Mouse (Mus musculus): Measurements from ENCODE around the gene Psmd3. TPM values are rescaled to one million over a fixed set of nuclear protein-coding genes. Genes with fewer than 3 reads are reported as not detected.
A peak's percentile ranks its signal among the peaks of the same experiment; 100 is the strongest.
"Not testable (repeated sequence)": the region's sequence is repeated elsewhere in the genome, so short reads cannot be mapped to it uniquely, and the experiment has no call there.

Psmd3 gene
- total RNA-seq (2022) = 100 to 1,000 TPM; 104 to 107 (median 104) TPM

GRCm38 (mm10) chr11:98681786-98682745 lies at the start of gene Psmd3:
TSS of gene Psmd3 (plus strand) at chr11:98682554.
- DNase-seq (ENCODE audit: low spot score in 2 of 2) = peak; percentile 94

- DNase-seq (ENCODE audit: low spot score in 2 of 2) = not testable (repeated sequence)
Observed at GRCm38 (mm10) chr11:98635312-98635970, 46.9 kb upstream of the Psmd3 start.

- DNase-seq (ENCODE audit: low spot score in 2 of 2) = no peak
Observed at GRCm38 (mm10) chr11:98637501-98637900, 44.9 kb upstream of the Psmd3 start.

DNA sequence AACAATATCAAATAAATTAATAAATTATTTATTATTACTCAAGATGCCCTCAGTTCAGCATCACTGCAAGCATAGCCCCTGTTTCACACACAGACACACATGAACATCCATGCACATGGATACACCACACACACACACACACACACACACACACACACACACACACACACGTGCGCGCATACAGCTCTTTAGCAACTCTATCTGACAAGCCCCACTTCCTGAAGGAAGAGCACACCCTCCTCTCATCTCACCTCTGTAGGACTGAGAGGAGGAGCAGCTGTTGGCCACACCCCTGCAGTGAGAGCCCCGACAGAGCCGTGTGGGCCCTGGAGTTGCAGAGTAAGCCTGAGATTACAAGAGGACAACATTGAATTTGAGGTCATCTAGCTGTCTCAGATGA lies 42.3 kb upstream of the Psmd3 start:
- DNase-seq (ENCODE audit: low spot score in 2 of 2) = no peak

- DNase-seq (ENCODE audit: low spot score in 2 of 2) = no peak
Observed at GRCm38 (mm10) chr11:98644757-98645156, 37.6 kb upstream of the Psmd3 start.

DNA sequence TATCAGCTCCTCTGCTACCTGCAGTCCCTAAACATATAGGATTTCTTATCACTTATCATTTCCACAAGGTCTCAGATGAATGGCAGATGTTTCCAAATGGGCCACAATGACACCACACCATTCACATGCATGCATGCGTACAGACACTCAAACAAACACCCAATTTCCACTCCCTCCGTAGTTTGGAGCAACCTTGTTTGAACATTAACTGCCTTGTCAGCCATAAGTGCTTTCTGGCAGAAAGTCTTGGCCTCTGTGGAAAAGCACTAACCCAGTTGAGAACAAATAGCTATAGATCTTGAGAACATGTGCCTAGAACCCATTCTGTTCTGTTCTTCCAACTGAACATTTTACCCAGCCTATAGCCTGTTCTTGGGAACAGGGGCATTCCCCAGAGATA lies 36.4 kb upstream of the Psmd3 start:
- no peak for DNase-seq (ENCODE audit: low spot score in 2 of 2)

- DNase-seq (ENCODE audit: low spot score in 2 of 2) = no peak
Observed at GRCm38 (mm10) chr11:98646459-98646858, 35.9 kb upstream of the Psmd3 start, which contains the start of gene Gsdma2. TSS of gene Gsdma2 (plus strand) at chr11:98646759.

DNA sequence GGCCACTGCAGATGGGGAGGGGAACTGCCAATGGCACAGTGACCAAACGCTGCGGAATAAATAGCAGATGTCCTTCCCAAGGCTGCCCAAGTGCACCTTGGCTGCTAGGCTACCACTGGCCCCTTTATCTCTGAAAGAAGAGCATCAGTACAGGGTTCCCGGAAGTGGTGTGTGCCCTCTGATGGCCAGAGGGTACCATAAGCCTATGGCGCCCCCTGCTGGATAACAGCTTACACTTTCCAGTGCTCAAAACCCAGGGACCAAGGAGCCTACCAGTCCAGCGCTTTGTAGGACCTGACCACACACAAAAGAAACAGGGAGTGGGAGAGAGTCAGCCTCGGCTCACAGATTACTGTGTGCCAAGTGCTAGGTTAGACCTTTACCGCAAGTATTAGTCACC lies 27.3 kb upstream of the Psmd3 start:
- peak; percentile 14 to 18 for DNase-seq (ENCODE audit: low spot score in 2 of 2)

- DNase-seq (ENCODE audit: low spot score in 2 of 2) = no peak
Observed at GRCm38 (mm10) chr11:98660517-98660916, 21.8 kb upstream of the Psmd3 start.

DNA sequence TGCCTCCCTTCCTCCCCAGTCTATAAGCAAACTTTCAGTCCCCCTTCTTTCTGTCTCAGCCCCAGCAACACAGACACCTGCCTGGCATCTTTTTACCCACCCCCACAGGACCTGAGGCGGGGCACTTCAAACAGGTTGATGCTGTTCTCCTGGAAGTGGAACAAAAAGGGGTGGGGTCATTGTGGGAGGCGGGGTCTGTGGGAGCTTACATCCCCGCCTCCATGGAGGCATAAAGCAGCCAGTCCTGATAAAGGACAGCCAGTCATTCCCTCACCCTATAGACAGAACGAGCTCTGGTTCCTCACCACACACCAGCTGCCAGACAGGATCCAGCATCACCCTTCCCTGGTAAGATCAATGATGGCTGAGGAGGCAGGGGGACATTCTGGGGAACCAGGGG lies 18.3 kb upstream of the Psmd3 start, which contains the start of gene Gsdma:
Gene Gsdma (plus strand): TSS at position 261 of the 400 bp plus-strand sequence.
- DNase-seq (ENCODE audit: low spot score in 2 of 2) = no peak

- DNase-seq (ENCODE audit: low spot score in 2 of 2) = no peak
Observed at GRCm38 (mm10) chr11:98668984-98669383, 13.4 kb upstream of the Psmd3 start.

- DNase-seq (ENCODE audit: low spot score in 2 of 2) = no peak
Observed at GRCm38 (mm10) chr11:98671284-98671815, 11.0 kb upstream of the Psmd3 start.

GRCm38 (mm10) chr11:98671857-98672256 lies 10.5 kb upstream of the Psmd3 start:
- DNase-seq (ENCODE audit: low spot score in 2 of 2) = no peak

DNA sequence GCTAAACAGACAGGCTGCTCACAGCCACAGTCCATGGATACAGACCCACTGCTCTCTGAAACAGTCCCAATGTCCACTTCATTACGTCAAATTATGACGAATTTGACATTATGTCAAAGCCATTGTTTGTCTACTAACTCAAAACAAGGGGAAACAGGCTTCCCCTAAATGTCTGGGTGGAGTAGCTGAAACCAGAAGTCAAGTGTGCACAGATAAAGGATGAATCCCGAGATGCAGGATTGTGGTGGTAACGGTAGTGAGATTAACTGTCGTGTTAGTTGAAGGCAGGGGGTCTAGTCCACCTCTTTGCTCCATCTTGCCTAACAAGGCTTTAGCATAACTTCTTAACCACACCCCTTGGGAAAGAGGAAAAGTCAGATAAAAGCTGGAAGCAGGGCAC lies 9.9 kb upstream of the Psmd3 start:
- no peak for DNase-seq (ENCODE audit: low spot score in 2 of 2)

DNA sequence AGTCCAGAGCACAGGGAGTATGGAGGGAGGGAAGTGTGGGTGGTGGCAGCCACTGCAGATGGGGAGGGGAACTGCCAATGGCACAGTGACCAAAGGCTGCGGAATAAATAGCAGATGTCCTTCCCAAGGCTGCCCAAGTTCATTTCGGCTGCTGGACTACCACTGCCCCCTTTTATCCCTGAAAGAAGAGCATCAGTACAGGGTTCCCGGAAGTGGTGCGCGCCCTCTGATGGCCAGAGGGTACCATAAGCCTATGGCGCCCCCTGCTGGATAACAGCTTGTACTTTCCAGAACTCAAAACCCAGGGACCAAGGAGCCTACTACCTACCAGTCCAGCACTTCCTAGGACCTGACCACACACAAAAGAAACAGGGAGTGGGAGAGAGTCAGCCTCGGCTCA lies 9.2 kb upstream of the Psmd3 start:
- DNase-seq (ENCODE audit: low spot score in 2 of 2) = peak in 1 of 2 experiments; percentile 42

DNA sequence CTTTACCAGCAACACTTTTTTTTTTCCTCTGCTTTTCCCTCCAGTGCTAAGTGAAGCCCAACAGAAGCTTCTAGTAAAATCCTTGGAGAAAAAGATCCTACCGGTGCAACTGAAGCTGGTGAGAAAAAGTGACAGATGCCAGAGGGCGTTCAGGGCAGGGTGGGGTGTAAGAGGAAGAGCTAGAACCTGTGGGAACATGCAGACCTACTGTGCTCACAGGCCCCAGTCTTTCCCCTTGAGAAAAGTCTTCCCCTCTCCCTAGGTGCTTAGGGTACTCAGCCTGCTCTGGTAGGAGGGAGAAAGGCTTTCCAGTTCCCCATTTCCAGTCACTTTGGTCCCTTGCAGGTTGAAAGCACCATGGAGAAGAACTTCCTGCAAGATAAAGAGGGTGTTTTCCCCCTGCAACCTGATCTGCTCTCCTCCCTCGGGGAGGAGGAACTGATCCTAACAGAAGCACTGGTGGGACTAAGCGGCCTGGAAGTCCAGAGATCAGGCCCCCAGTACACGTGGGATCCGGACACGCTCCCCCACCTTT lies 6.5 kb upstream of the Psmd3 start:
- no peak for DNase-seq (ENCODE audit: low spot score in 2 of 2)

- no peak for DNase-seq (ENCODE audit: low spot score in 2 of 2)
Observed at GRCm38 (mm10) chr11:98680023-98680422, 2.3 kb upstream of the Psmd3 start.

DNA sequence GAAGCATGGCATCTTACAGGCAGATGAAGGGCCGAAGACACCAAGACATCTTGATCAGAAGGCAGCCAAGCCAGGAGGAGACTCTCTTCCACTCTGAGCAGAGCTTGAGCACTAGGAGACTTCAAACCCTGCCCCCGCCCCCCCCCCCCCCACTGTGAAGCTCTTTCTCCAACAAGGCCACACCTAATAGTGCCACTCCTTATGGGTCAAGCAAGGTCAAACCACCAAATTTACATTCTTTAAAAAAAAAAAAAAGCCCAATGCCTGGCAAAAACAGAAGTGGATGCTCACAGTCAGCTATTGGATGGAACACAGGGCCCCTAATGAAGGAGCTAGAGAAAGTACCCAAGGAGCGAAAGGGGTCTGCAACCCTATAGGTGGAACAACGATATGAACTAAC lies 1.8 kb upstream of the Psmd3 start:
- DNase-seq (ENCODE audit: low spot score in 2 of 2) = not testable (repeated sequence)

GRCm38 (mm10) chr11:98681186-98681585 lies 1.2 kb upstream of the Psmd3 start:
- no peak for DNase-seq (ENCODE audit: low spot score in 2 of 2)

DNA sequence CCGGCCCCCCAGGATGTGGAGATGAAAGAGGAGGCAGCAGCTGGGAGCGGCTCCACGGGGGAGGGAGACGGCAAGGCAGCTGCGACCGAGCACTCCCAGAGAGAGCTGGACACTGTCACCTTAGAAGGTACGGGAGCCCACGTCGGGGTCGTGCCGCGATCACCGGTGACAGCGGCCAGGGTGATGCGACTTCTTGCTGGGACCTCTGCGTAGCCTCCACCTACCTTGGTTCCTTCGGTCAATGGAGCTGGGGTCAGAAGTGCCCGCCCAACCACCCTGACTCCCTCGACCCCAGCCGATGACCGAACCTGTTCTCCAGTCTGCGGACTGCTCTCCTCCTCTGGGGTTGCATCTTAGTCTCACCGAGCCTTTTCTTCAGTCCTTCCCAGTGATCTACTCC lies 457 bp downstream of the Psmd3 start:
- DNase-seq (ENCODE audit: low spot score in 2 of 2) = no peak

DNA sequence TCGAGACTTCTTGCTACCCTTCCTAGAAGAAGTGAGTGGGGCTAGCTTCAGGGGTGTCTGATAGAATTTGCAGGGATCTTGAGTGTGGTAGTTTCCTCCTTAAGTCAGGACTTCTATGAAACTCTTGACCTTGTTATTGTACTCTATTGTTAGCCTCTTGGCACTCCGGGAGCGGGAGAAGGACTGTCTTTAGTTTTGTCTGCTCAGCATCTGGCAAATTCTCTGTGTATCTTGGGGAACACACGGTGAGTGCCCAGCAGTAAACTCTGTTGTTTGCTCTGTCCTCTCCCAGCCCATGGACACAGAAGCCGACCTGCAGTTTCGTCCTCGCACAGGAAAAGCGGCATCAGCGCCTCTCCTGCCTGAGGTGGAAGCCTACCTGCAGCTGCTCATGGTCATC lies 3.3 kb downstream of the Psmd3 start:
- no peak for DNase-seq (ENCODE audit: low spot score in 2 of 2)

DNA sequence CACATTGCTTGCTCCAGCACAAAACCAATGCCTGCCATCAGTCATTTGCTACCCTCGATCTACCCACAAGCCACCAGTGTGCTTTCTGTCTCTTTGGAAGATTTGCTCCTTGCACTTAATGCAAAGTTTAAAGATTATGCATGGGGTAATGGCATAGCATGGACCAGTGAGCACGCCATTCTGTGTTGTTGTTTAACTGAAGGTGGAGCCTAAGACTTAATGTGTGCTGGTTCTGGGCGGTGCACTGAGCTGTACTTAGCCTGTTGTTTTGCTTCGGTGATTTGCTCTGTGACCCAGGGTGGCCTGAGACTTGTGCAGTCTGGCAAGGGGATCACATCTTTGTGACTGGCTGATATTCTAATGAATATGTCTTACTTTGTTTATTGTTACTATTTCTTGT lies 4.6 kb downstream of the Psmd3 start:
- no peak for DNase-seq (ENCODE audit: low spot score in 2 of 2)
